Mouse (Mus musculus): Measurements from ENCODE around the gene Apoc4.

- TF ChIP-seq CTCF (IDR thresholded peaks at IDR 0.05; ENCODE audit: low read depth, low read length) (no peak), TAL1 (conservative IDR thresholded peaks at IDR 0.05; ENCODE audit: low read depth, low read length) (no peak)
These were observed 17.9 kb upstream of the Apoc4 start, which contains the start of gene Apoe for GRCm38 (mm10) chr7:19698907-19699826.
